Mouse (Mus musculus) layer of hippocampus, postnatal 25 days (tissue): ENCODE data around the gene Calml4. TPM values are rescaled to one million over a fixed set of nuclear protein-coding genes. Genes with fewer than 3 reads are reported as not detected.
"Not testable (repeated sequence)": the region's sequence is repeated elsewhere in the genome, so short reads cannot be mapped to it uniquely, and the experiment has no call there.

Experiments
- DNase-seq, 2 experiments: peaks; one replicate each; pipeline ENCODE4 v3.0.0; 2022; ENCODE audit warnings: mixed read lengths in 2 of 2, low spot score in 1 of 2; ENCODE audit errors: extremely low spot score in 1 of 2
- total RNA-seq, 2 experiments: library from RNA; stranded (reverse); gene quantifications; 2 replicates each; pipeline ENCODE4 v1.2.3; 2021

Gene Calml4
- 1 to 10 TPM; 1.2 to 2.4 TPM for total RNA-seq

DNA sequence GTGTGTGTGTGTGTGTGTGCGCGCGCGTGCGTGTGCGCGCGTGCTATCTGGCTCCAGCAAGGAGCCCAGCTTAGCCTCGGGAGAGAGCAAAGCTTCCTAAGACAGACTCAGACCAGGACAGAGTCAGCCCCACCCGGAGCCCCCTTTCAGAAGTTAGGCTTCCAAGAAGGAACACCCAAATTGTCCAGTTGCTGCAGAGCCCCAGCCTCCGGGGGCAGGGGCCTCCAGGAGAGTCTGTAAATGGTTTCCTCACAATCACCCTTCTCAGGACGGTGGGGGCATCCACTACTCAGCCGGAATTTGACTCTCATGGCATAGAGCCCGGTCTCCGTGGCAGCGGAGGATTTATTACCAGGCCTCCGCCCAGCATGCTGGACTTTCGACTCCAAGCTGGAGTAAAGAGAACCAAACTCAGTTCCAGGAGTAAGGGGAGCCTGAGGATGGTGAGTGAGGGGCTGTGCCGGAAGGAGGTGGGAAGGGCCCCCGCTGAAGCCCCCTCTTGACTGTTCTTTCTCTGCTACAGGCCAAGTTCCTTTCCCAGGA, at the start of gene Calml4:
TSS of gene Calml4 (plus strand) at position 362 of the 543 bp plus-strand sequence.
- no peak for DNase-seq

DNA sequence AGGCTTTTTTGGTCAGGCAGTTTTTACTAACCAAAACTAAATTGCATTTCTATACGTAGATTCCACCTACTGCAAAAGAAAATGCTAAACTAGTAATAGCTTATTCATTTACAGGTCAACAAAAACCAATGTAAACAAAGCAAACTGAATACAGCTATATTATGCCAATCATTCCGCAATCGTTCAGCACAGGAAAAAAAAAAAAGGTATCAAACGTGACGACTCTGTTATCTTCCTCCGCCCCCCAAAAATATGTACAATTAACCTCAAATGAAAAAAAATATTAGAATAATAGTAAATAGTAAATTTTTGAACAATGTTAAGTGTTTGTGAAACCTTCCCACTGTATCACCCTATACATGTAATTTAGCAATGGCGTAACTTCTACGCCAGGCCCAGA, 47.8 kb upstream of the Calml4 start:
- no peak for DNase-seq

DNA sequence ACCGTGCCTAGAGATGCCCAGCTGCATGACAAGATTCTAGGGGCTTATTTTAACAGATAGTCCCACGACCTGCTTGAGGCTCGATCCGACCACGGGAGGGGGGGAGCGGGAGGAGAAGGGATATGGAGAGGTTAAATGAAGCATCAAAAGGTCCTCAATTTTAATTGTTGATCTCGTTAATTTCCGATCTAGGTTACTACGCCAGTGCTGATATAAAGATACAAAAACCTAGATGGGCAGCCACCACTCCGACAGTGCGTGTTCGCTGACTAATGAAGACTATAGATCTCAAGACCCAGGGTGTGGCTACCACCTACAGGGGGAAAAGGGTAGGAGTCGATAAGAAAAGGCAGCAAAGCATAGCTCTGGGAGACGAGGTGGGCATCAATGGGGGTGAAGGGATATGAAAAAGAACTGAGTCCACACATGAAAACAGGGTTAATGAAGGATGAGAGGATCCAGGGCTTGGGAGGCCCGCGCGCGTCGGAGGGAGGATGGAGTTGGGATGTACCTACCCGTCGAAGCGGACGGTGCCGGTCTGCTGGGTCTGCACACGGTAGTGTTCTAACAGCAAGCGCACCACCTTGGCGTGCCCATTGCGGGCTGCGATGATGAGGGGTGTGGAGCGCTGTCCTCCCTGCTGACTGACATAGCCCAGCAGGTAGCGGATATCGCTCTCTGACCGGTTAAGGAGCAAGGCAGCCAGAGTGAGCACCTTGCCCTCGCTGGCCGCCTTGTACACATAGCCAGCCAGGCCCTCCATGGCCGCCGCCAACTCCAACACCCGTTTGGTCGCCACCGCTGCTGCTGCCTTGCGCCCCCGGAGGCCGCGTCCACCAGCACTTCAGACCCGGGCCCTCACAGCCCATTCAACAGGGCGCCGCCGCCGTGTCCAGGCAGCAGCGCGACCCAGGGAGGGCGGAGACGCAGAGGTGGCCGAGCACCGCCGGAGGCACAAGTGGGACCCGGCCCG, 47.1 kb upstream of the Calml4 start:
- DNase-seq = peak; percentile 34 to 36

DNA sequence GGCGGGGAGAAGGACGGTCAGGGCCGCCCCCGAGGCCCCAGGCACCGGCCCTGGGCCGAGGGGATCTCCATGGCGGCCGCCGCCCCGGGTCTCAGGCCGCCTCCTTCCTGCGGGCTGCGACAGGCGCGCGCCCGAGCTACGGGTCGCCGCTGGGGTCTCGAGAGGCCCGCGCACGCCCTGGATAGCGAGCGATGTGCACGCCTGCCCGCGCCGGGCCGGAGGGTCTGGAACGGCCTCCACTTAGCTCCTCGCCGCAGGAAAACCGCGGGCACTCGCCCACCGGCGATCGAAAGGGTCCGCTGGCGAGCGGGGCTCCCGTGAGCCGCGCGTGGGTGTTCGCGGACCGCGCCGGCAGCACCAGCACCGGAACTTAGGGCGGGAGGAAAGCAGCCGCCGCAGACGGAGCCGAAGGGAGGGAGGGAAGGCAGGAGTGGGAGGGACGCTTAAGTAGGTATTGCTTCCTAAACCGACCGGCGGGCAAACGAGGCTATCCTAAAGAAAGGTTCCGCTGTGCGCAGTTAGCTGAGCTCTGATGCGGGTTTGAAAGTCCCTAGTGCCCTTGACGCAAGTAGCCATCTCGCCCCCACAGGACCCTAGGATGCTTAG, 46.3 kb upstream of the Calml4 start, which contains the start of gene Fem1b:
TSS of gene Fem1b (minus strand) at position 419 of the 606 bp plus-strand sequence.
- DNase-seq = peak; percentile 82 to 93

DNA sequence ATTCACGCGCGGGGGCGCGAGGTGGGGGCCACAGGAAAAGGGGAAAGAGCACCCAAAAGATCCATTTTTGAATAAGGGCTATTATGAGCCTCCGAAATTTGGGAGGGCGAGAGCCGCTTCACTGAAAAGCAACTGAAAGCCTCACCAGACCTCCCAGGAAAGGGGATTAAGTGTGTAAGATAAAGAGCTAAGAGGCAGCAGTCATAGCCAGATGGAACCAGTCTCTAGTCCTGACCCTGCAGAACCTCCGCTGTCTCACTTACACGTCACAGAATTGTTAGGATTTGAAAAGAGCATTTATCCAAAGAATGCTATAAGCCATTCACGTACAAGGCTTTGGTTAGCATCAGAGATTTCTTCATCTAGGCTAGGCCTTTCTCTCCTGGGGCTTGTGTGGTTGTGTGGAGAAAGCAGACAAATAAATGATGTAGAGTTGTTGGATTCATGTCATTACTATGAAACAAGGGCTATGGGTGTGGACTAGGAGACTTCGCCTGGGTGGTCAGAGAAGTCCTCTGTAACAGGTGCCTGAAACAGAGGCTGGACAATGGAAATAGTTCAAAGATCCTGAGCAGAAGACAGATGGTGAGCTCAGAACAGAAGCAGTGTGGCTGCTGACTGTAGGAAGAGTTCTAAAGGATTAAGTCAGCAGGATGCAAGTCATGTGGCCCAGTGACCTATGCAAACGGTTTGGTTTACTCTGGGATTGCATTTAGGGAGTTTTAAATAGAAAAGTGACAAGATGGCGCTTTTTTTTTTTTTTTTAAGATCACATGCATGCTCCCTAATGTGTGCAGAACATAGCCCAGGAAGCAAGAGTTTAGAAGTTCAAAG, 45.4 kb upstream of the Calml4 start:
- DNase-seq = no peak

DNA sequence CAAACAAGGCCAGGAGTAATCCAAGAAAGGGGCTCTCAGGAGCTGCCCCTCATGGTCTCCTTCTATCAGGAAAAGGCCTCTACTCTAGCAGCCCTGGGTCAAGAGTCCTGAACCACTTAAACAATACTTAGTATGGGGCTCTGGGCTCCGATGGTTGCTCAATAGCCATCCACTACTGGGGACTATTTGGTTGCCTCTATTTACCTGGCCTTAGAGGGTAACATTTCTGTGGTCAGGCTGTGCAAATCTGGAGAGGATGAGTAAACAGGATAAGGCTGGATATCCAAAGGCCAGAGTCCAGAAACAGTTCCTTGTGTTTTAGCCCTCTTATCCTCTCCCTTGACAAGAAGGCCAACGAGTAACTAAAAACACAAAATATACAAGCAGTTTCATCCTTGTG, 43.1 kb upstream of the Calml4 start:
- no peak for DNase-seq

DNA sequence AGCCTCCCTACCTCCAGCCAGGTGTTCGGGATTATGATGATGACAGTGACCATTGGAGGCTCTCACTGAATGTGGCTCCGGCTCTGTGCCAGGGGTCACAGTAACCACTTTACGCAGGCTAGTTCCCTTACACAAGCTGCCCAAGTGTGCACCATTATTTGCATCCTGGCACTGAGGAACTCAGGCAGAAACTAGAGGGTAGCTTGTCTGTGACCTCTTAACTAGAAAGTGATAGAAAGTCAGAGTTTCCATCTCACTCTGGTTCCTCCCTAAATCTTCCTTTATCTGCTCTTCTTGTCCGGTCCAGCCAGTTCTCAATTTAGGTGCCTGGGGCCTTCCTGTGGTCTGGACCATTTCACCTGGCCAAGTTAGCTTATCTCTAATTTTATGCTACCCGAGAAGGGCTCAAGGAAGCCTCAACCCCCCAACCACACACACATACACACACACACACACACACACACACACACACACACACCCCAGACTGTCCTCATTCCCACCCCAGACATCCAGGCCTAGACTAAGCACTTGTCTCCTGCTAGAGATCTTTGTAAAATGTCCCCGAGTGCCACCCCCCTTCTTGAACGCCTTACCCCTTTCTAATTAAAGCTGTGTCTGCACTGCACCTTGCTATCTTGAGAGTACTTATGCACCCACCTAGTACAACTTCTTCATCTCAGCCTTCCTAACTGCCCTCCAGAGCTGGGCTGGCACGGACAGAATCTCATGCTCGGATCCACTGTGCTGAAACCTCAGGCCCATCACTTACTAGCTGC, 41.4 kb upstream of the Calml4 start:
- DNase-seq = no peak

DNA sequence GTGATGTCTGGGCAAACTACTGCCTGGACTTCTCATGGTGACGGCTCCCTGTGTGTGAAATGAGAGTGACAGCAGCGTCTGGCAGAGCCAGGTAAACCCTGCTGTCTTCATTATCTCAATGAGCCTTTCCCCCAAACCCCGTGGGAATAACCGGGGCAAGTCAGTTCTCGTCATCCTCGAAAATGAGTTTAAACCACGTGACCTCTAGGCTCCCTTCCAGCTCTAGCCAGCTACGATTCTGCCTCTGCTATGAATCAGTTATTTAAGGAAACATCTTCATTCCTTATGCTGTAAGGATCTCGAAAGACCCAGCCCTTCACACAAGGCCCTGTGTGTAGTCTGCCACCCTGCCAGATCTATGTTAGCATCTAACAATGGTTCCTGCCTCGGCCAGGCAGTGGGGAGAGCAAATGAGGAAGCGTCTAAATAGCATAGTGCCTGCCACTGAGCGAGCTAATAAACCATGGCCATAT, 40.7 kb upstream of the Calml4 start:
- peak; percentile 23 to 38 for DNase-seq

DNA sequence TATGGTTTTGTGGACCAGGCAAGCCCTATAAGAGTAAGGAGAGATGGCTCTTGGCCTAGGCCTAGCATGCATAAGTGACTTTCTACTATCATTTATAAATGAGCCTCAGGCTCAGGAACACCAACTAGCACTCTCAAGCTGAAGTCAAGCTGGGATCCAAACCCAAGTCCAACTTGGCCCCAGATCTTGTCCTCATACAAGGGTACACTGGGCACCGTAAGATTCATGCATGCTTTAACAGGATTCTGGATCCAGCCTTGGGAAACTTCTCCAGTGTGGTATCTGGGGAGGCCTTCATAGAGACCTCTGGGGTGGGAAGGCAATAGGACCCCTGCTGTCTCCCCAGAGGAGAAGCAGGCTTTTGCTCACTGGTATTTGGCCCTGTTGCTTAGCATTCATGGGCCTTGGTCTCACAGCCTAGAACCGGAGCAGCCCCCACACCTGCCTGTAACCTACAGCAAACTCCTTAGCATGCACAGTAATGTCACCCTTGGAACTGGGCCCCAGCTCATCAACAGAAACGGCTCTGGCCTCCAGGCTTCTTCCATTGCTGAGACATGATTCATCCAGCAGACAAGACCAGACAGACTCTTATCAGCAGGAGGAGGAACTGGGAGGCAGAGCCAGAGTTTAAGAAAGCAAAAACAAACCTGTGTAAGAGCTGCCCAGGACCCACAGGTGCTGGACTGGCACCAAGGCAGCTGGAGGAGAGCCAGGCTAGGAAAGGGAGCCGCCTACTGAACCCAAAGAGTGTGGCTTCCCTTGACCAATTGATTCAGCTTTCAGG, 39.9 kb upstream of the Calml4 start:
- DNase-seq = no peak

DNA sequence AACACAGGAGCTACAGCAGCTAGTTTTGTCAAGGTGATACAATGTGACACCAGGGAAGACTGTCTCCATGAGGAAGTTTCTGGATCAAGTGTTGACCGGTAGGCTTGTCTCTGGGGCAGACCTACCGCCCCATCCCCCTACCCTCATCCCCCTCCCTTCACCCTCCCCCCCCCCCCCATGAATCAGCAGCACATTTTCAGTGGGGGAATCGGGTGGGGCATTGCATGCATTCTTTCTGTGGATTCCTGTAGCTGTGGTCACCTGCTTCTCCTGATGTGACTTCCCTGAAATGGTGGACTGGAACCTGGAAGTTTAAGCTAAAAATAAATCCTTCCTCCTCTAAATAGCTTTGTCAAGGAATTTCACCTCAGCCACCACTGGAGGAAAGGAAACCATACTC, 38.4 kb upstream of the Calml4 start:
- no peak for DNase-seq

DNA sequence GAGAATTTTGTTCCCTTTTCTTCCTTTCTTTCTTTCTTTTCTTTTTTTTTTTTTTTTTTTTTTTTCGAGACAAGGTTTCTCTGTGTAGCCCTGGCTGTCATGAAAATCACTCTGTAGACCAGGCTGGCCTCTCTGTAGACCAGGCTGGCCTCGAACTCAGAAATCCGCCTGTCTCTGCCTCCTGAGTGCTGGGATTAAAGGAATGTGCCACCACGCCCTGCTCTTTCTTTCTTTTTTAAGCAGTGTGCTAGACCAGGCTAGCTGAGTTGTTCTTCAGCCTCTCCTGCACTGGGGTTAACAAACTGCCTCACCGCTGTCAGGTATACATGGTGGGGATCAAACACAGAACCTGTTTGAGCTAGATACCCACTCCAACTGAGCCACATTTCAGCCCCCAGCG, 38.0 kb upstream of the Calml4 start:
- not testable (repeated sequence) for DNase-seq

DNA sequence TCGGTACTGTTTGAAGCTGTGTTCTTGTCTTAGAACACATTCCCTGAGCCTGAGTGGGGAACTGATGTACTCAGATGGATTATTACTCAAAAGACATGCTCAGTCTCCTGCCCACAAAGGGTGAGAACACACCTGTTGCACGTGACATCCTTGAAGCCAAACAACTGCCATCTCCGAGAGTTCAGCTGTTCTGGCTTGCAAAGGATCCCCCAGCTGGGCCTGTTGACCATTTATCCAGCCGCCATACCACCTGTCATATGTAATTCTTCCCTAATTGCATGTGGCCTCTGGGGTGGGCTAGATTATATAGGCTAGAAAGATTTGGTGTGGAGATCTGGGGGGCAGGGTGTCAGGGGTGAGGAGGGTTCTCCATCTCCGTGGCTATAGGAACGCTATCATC, 37.1 kb upstream of the Calml4 start:
- no peak for DNase-seq

DNA sequence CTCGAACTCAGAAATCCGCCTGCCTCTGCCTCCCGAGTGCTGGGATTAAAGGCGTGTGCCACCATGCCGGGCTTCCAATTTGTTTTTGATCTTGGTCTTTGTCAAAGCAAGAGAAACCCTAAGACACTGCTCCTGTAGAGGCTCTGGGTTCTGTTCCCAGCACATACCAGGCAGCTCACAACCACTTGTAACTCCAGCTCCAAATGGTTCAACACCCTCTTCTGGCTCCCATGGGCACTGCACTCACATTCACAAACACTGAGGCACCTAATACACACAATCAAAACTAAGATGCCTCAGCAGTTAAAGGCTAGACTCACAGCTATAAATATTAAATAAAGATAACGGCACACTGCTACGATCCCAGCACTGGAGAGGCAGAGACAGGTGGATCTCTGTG, 36.1 kb upstream of the Calml4 start:
- DNase-seq = no peak

DNA sequence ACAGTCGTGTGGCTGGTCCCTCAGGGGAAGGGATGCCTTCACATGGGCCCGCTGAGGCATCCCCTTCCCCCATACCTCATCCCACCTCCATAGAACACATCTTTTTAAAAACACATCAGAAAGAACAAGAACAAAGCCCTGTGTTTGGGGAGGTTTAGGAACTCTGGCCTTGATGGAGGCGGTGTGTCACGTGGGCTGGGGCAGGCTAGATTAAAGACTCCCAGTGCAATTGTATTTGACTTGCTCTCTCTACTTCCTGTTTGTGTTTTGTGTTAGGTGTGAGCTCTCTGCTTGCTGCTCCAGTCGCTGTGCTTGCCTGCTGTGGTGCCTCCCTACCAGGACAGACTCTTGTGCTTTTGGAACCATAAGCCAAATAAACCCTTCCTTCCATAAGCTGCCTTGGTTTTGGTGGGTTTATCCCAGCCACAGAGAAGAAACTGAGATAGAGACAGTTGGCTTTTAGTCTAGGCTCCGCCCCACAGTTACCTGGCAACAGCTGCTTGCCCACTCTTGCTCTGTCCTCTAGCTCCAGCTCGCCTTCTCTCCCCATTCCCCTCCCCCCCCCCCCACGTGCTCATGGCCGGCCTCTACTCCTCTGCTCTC, 32.0 kb upstream of the Calml4 start:
- DNase-seq = no peak

DNA sequence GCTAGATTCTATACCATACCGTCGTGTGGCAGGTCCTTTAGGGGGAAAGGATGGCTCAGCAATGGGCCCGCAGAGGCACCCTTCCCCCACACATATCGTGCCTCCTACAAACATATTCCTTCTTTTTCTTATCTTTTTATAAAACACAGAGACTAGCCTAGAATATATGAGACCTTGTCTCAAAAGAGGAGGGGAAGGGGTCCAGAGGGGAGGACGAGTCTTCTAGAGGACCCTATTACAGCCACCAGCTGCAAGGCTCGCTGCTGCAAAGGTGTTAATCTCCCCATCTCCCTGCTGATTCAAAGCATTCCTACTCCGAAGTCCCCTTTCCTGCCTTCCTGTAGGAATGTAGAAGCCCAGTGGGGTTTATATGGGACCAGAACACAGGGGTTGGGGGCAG, 31.4 kb upstream of the Calml4 start:
- DNase-seq = no peak

DNA sequence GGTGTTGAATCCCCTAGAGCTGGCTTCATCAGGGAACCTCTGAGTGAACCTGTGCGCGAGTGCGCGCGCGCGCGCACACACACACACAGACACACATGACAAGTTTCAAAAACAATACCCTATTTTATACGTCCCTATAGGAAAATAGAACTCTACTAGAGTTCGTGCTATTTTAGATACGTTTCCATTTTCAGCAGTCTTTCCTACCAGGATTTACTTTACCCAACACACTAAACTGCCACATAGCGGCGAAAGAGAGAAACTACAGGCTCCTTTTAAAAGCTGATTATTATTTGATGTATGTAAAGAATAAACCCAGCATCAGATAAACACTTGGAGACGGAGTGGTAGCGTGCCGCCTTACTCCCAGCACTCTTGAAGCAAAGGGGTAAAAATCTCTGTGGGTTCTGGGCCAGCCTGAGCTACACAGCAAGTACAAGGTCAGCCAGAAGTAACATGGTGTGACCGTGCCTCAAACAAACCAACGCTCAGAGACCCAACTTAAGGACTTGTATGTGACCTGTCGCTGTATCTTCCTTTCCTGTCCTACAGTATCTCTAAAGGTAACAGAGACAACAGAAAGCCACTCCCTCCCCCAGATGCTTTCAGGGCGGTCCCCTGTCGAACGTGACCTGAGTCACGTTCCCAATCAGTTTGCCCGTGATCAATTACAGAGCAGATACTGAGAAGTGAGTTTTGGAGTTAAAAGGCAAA, 29.8 kb upstream of the Calml4 start:
- no peak for DNase-seq

DNA sequence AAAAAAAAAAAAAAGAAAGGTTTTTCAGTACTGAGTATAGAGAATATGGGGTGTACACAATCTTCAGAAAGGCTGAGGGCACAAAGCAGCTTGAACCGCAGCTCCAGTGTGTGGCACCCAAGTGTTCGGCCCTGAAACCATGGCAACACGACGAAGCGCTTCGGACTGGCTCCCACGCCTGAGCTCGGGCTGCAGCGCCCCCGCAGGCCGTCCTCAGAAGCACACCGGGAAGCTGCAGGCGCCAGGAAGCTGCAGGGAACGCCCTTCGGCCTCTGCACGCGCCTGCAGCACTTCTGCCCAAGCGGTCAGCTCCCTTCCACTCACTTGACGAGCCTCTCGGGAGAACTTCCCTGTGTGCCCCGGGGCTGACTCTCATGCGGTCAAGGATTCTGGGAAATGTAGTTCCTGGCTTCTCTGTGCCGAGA, 29.2 kb upstream of the Calml4 start:
- peak; percentile 90 for DNase-seq

DNA sequence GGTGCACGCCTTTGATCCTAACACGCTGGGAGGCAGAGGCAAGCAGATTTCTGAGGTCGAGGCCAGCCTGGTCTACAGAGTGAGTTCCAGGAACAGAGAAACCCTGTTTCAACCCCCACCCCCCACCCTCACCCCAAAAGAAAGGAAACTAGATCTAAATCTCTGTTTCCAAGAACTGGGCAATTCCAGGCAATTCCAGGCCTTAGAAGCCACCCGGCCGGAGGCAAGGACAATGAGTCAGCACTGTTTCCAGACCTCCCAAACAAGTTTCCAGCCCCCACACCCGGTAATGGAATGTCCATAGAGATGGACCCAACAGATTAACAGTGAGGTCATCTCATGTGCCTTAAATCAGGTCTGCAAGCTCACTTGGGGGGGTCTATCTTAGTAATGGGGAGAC, 28.0 kb upstream of the Calml4 start:
- no peak for DNase-seq
